Mouse (Mus musculus) left cerebral cortex, postnatal 4 days (tissue): ENCODE measurements around the gene Dlx3. TPM values are rescaled to one million over a fixed set of nuclear protein-coding genes. Genes with fewer than 3 reads are reported as not detected.

Experiments used
- DNase-seq: peaks from one replicate; pipeline ENCODE4 v3.0.0-alpha.2; 2022
- intact Hi-C: fragments of 180-260 bp; cut with DNase I; formaldehyde crosslinking; loops from one replicate; pipeline ENCODE4 v1.15.1; 2025
- total RNA-seq, 2 experiments: library from RNA; stranded (reverse); gene quantifications; 2 replicates each; pipeline ENCODE4 v1.2.3; 2021

Gene Dlx3
- total RNA-seq, 2 experiments from 2014 or later = not detected

GRCm38 (mm10) chr11:95088286-95088685 lies 31.6 kb upstream of the Dlx3 start:
- DNase-seq = no peak
- intact Hi-C loops = no loop called here

DNA sequence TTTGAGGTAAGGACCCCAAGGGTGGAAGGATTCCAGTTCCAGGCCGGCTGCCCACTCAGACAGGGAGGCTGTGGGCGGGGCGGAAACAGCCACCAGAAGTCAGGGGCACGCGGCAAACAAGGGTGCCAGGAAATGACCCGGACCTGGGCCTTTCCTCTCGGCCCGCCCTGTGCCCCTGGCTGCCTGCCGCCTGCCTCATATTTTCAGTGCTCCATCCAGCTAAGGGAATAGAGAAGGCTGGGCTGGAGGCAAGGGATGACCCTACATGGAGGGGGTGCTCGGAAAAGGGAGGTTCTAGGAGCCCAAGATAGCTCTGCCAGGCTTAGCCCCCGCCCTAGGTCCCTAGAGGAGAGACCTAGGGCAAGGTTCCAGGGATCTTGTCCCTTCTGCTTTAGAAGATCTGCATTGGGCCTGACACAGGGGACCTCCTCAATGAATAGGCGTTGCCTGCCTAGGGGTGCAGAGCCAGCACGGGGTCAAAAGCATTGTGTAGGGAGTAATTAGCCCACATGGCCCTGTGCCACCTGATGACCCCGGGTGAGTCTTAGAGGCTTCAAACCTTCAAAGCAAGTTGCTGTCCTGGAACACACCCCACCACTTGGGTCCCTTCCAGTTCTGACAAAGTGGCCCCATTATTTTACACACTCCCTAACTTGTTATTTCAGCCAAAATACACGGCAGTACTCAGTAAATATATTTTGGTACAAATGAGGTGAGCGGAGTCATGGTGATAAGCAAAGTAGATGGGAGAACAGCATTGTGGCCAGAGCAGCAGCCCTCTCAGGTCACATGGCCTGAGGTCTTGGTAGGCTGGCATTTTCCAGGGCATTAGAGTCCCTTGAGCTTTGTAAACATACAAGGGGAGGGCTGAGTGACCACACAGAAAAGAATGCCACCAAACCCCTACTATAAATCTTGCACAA lies 30.8 kb upstream of the Dlx3 start:
- no peak for DNase-seq

GRCm38 (mm10) chr11:95093077-95093476 lies 26.8 kb upstream of the Dlx3 start:
- intact Hi-C loops = no loop called here
- DNase-seq = no peak

More for the DNA sequence above, 30.8 kb upstream of the Dlx3 start:
- intact Hi-C loops = no loop called here

- intact Hi-C loops = no loop called here
- DNase-seq = no peak
These were observed 24.3 kb upstream of the Dlx3 start for GRCm38 (mm10) chr11:95095596-95095995.

- intact Hi-C loops = no loop called here
These were observed 23.1 kb upstream of the Dlx3 start for GRCm38 (mm10) chr11:95096608-95097373.

GRCm38 (mm10) chr11:95097889-95098288 lies 22.0 kb upstream of the Dlx3 start:
- intact Hi-C loops = no loop called here
- DNase-seq = no peak

More at GRCm38 (mm10) chr11:95096608-95097373, 23.1 kb upstream of the Dlx3 start:
- no peak for DNase-seq

GRCm38 (mm10) chr11:95098346-95099095 lies 21.4 kb upstream of the Dlx3 start:
- no peak for DNase-seq
- intact Hi-C loops = no loop called here

DNA sequence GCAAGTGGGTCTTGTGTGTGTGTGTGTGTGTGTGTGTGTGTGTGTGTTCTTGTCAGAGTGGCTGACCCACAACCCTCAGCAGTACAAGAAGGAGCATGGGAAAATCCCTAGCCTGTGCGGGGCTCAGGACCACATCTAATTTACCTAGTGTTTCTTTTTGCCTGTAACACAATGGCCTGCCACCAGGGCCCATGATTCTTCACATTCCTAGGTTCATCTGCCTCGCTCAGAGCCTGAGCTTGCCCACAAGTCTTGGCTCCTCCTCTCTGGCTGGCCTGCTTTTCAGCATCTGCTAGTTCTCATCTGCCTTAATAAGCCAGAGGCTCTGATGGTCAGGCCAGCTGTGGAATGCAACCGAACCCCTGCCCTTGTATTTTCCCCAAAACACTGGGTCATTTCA lies 19.5 kb upstream of the Dlx3 start:
- DNase-seq = no peak

GRCm38 (mm10) chr11:95101071-95101788 lies 18.7 kb upstream of the Dlx3 start:
- intact Hi-C loops = no loop called here
- no peak for DNase-seq

More for the DNA sequence above, 19.5 kb upstream of the Dlx3 start:
- intact Hi-C loops = no loop called here

DNA sequence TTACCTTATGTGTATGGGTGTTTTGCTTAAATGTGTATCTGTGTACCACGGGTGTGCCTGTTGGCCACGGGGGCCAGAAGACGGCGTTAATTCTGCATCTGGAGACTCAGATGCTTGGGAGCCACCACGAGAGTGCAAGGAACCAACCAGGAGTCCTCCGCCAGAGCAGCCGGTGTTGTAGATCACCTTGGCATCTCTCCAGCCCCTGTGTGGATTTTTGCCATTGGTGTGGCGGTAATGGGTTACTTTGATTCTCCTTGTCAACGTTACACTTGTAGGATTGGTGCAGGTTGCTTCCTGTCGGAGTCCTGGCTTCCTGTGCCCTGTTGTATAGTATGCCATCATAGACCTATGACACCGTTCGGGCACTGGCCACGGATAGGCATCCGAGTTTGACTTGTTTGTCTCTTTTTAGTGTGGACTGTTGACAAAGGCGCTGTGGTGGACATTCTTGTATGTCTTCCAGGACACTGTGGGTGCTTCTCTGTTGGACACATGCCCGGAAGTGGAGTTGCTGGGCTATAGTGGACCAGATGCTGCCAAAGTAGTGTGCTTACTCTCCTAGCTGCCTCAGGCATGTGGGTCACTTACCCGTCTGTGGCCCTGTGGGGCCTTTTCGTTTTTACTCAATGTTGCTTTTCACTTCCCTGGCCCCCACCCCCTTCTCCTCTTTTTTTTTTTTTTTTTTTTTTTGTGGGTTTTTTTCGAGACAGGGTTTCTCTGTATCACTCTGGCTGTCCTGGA lies 17.6 kb upstream of the Dlx3 start:
- intact Hi-C loops = no loop called here
- peak; percentile 58 for DNase-seq

DNA sequence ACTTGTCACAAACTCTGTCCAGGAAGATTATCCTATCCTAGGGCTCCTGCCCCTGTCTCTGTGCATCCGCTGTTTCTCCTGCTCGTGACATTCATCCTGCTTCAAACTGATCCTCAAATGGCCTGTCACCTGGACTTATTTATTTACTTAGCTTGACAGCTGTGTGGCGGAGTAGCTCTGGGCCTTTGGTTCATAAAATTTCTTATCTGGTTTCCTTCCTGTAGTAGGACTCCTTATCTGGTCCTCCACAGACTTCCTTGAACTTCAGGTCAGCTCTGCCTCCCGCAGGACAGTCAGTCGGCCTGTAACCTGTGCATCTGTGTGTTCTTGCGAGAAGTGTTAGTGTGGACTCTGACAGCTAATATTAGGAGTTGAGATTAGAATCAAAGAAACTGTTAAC lies 15.7 kb upstream of the Dlx3 start:
- no peak for DNase-seq
- intact Hi-C loops = no loop called here

DNA sequence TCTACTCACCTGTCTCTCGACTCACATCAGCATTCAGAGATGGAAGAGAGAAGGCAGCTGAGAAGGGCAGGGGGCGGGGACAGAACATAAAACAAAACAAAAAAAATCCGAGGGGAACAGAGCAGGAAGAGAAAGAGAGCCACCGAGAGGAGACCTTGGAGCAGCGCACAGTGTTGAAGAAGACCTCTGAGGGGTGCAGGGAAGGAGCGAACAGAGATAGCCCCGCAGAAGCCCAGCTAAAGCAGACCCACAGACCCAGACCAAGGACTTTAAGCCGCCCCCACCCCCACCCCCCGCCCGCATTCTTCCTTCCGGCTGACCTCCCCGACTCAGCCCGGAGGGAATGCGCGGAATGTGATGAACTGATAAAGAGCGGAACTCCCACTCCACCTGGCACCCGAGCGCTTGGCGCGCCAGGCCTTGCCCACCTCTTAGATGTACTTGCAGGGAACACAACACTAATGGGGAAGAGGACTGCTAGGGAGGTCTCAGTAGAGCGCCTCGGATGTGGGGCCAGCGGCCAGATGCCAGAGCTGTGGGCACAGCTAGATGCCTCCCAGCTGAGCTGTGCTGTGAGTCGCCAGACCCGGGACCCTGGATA lies 14.5 kb upstream of the Dlx3 start:
- intact Hi-C loops = loop anchor here (5.0 kb wide), 1 partner anchor 58 kb away; no protein-coding TSS in a partner anchor
- DNase-seq = no peak

DNA sequence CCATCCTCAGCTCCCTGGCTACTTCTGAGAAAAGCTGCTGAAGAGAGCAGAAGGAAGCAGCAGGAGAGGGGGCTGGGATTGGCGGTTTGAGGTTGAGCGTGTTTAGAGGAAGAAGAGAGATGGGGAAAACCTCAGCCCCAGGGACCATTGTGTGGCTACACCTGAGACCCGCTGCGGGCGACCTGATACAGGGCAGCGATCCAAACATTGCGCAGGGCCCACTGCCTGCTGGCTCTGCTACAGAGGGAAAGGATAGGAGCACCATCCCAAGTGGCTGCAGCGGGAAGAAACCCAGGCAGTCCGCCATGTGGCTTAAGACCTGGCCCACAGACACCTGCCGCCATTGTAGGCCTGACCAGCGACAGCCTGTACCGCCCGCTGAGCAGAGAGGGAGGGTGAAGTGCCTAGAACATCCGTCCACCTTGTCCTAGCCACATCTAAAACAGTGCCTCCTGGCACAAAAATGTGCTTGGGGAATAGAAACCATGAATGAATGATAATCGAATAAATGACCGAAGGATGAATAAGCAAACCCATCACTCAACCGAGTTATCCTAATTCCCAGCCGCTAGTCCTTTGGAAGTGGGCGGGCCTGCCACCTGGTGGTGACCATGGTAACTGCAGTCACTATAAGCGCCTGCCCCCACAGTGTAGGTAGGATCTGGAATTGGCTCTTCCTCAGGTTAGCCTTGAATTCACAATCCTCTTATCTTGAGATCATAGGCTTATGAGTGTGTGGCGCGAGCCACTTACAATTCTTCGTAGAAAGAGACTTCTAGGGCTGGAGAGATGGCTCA lies 13.3 kb upstream of the Dlx3 start:
- intact Hi-C loops = loop anchor here (5.0 kb wide), 1 partner anchor 59 kb away; no protein-coding TSS in a partner anchor
- peak; percentile 87 for DNase-seq

- intact Hi-C loops = loop anchor here (5.0 kb wide), 1 partner anchor 62 kb away; no protein-coding TSS in a partner anchor
- no peak for DNase-seq
These were observed 10.9 kb upstream of the Dlx3 start for GRCm38 (mm10) chr11:95109000-95109399.

- intact Hi-C loops = loop anchor here (10.0 kb wide), 1 partner anchor 415 kb away; no protein-coding TSS in a partner anchor
These were observed 9.8 kb upstream of the Dlx3 start for GRCm38 (mm10) chr11:95110081-95110480.

GRCm38 (mm10) chr11:95117030-95117429 lies 2.9 kb upstream of the Dlx3 start:
- peak; percentile 69 for DNase-seq
- intact Hi-C loops = loop anchor here (1.0 to 10.0 kb wide), 3 partner anchors 115 to 408 kb away; no protein-coding TSS in a partner anchor

More at GRCm38 (mm10) chr11:95110081-95110480, 9.8 kb upstream of the Dlx3 start:
- no peak for DNase-seq

DNA sequence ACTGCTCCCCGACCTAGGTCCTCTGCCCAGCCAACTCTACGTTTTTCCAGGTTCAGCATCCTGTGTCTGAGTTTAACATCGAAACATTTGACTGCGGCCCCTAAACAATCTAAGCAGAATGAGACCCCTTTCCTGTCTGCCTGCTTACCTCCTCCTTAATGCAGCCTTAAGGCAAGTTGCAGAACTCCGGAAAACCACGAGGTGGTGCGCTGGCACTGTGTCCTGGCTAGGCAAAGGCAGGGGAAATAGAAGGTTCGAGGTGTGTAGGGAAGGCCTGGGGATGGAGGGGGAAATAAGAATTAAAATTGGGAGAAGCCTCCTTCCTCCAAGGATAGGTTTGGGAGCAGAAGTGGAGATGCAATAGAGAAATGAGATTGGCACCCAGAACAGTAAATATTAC lies 1.4 kb upstream of the Dlx3 start:
- peak; percentile 88 for DNase-seq
- intact Hi-C loops = loop anchor here (5.0 to 10.0 kb wide), 2 partner anchors 114 to 406 kb away; no protein-coding TSS in a partner anchor

DNA sequence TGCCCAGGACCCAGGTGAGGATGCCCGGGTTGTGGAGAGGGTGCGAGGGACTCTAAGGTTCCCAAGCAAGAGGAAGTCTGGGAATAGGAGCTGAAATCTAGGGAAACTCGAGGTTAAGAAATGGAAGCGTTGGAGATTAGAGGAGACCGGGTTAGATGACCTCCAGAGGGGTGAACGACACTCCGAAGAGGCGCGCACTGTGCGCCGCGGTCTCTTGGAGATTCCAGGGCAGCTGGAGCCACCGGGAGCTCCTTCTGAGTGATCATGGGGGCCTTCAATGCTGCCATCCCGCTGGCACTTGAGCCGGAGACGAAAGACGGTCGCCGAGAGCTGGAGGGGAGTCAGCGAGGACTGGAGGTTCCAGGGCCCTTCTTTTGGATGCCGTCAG lies 708 bp downstream of the Dlx3 start:
- no peak for DNase-seq
- intact Hi-C loops = no loop called here
